Mouse (Mus musculus) CD8-positive naive resting alpha-beta T cell, adult 2 months (primary cell): ENCODE measurements at regions not wholly inside any gene's neighbourhood (a gene's known extent, or its start where the extent isn't known, plus 50 kb on each side); places are given as distances from the start of the nearest gene placed in this dataset.

ENCODE experiments used
- DNase-seq, 2 experiments: peaks; one replicate each; pipeline ENCODE4 v3.0.0; 2022; ENCODE audit warnings: low read depth in 2 of 2, low spot score in 2 of 2

DNA sequence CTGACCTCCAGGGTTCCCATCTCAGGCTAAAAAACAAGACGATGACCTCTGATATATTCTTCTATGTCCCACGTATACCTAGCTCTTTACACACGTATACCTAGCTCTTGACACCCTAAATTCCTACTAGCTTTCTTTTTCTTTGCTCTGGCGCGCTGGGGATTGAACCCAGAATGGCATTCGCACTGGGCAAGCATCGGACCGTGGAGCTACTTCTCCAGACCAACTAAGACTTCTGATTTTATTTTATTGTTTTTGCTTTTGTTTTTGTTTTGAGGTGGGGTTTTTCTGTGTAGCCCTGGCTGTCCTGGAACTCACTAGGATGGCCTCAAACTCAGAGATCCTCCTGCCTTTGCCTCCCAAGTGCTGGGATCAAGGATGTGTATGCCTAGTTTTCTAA, 112.8 kb upstream of the Cpm start:
- no peak for DNase-seq

DNA sequence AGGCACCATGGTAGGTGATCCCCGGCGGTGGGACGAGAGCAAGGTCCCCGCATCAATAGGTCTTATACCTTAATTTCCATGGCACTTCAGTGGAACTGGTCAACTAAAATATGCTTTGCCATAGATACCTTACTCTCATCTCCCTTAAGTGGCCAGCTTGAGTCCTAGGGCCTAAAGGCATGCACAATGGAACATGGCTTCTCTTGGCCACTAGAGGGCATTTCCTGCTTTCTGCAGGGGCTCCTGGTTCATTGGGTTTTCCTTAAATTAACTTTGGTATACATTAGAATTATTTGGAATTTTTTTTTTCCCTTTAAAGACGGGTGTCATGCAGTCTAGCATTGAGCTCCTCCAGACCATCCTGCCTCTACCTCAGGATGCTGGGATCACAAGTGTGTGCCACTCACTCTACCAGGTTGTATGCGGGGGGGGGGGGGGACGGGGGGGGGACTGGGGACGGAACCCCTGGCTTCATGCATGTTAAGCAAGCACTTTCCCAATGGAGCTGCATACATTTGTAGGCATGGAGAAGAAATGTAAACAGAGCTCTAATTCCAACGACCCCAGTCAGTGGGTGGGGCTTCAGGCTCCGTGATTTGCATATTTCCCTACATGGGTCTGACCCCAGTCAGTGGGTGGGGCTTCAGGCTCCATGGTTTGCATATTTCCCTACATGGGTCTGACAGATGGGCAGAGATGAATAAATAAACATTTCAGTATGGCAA, 113.4 kb upstream of the Cpm start:
- peak in 1 of 2 experiments; percentile 6 for DNase-seq

DNA sequence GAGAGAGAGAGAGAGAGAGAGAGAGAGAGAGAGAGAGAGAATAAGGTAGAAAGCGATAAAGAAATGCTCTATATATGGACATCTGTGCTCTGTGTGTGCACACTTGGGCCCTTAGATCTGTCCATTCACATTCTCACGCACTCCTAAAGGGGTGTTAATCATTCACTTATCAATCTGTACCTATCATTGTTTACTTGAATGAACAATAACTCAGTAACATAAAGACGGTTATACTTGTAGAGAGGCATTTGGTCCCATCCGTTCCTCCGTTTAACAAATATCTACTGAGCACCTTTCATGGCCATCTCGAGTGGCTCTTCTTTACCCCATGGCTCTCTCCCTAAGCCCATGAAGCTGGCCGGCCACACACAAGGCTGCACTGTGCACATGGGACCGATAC, 114.3 kb upstream of the Cpm start:
- DNase-seq, result no peak

DNA sequence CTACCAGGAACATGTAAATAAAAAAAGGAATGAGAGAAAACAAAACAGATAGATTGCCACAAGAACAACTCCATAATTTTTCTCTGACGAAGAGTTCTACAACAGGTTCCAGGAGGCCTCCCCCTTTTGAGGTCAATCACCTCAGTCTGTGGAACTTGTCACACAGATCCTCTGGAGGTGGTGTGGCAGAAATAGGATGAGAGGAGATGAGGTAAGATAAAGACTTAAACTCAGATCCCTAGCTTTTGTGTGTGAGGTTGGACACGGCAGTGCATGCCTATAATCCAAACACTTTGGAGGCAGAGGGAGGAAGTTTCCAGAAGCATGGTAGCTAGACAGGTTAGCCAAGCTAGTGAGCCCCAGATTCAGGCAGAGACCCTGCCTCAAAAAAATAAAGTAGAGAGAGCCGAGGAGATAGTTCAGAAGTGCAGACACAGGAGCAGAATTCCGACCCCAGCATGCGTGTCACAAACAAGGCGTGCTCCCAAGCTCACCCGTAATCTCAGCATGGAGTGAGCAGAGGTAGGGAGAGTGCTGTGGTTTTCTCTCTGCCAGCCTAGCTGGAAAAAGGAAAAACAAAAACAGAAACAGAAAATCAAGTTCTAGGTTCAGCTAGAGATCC, 115.3 kb upstream of the Cpm start:
- DNase-seq, result no peak

DNA sequence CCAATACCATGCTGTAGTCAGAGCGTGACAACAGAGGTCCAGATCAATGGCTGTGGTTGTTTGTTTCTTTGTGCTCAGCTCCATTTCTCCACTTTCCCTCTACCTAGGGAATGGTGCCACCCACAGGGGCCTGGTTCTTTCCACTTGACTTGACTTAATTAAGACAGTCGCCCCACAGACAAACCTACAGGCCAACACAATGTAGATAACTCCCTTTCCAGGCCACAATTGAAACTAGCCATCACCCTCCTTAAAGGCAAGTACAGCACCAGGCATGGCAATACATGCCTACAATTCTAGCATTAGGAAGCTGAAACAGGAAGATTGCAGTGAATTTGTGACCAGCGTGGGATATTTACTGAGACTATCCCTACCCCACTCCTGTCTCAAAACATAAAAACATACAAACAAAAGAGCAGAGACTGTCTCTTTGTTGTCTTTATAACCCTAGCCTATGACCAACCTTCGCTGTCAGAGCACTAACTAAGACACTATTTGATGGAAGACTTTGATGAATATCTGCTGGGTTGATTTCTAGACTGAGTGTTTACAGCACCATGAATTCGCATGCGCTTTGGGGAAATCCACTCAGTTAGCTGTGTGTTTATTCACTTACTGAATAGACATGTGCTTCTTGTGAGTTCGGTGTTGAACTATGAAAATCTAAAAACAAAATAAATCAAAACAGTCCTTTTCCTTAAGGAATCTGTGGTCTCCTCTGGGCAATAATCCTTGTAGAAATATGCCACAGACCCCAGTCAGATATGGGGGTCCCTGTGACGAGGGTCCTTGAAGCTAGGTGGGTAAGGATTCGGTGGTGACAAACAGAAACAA, 116.7 kb upstream of the Cpm start:
- no peak for DNase-seq

DNA sequence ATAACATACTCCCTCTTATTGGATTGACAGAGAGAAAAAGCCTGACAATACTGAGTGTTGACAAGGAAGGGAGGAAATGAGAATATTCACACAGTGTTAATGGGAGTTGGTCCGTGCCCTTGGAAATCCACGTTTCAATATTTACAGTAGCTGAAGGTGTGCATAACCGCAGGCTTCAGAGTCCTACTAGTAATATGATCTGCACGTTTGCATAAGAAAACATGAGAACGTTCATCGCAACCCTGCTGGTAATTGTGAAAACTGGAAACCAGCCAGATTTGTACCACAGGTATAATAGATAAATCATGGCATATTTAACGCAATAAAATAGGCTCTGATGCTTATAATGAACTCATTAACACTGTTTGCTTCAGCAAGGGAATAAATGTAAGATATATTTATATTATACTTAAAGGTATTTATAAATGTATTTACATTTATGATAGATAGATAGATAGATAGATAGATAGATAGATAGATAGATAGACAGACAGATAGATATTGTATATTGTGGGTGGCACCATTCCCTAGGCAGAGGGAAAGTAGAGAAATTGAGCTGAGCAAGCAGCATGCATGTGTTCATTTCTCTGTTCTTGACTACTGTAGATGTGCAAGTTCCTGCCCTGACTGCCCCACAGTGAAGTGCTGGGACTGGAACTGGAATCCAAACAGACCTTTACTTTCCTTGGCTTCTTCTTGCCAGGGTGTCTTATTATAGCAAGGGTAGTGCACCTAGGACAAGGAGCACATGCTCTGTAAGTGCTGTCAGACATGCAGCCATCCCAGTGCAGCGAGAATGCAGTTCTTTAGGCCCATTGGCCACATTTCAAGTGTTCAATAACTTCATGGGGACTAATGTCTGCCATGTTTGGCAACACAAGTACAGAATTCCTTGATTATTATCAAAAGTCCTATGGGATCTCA, 117.6 kb upstream of the Cpm start:
- DNase-seq, result no peak

DNA sequence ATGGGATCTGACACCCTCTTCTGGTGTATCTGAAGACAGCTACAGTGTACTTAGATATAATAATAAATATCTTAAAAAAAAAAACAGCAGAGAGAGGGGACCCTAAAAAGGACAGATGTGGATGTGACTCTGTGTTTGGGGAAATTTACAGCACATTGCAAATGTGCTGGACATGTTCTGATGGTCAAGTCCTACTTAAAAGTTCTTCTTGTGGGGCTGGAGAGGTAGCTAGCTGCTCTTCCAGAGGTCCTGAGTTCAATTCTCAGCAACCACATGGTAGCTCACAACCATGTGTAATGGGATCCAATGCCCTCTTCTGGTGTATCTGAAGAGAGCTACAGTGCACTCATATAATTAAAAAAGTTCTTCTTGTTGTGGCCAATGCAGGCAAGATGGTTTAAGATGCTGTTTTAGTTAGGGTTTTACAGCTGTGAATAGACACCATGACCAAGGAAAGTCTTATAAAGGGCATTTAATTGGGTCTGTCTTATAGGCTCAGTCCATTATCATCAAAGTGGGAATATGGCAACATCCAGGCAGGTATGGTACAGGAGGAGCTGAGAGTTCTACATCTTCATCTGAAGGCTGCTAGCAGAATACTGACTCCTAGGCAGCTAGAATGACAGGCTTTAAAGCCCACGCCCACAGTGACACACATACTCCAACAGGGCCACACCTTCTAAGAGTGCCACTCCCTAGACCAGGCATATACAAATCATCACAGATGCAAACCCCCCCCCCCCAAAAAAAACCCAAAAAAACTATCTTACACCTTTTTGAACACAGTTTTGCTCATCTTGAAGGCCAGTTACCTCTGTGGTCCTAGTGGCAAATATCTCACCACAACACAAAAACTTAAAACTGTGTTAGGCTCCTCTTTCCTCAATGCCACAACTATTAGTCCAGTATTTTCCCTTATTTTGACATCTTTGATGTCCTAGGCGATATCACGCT, 118.5 kb upstream of the Cpm start:
- no peak for DNase-seq

DNA sequence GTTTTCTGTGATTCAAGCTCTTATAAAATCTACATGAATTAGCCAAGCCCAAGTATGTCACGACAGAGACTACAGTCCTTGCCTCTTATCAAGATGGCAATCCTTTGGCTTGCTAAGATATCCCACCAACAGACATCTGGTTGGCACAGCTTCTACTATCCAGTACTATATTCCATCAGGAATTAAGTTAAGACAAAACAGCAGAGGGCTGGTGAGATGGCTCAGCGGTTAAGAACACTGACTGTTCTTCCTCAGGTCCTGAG, 119.1 kb upstream of the Cpm start:
- DNase-seq, result no peak

DNA sequence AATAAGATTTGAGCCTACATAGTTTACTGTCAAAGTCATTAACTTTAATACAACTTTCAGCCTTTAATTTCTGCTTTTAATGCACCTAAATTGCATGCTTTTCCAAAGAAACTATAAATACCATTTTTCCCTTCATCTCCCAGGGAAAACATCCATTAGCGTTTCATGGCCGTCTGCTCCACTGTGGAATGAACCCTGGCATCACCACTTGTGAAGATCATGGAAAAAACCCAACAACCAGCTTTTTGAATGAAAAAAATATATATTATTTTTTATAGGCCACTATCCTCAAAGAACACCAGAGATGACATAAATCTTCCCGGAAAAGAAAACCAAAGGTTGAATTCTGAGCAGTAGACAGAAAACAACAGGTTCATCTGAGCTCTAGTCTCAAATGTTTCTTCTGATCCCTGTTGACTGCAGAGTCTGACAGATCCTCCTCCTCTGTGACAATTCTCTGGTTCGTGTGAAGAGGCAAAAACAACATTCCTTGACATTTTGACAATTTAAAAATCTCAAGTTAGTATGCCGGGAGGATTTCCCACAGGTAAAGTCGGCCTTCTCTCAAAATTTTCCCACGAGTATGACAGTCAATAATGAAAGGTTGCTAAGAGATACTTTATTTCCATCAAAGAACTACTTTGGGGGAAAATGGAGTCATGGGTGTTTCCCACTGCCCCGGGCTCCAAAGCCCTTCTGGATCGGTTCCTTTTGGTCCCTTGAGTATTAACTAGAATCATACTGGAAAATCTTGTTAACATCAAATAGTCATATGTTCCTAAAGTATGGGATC, 119.7 kb upstream of the Cpm start:
- no peak for DNase-seq

DNA sequence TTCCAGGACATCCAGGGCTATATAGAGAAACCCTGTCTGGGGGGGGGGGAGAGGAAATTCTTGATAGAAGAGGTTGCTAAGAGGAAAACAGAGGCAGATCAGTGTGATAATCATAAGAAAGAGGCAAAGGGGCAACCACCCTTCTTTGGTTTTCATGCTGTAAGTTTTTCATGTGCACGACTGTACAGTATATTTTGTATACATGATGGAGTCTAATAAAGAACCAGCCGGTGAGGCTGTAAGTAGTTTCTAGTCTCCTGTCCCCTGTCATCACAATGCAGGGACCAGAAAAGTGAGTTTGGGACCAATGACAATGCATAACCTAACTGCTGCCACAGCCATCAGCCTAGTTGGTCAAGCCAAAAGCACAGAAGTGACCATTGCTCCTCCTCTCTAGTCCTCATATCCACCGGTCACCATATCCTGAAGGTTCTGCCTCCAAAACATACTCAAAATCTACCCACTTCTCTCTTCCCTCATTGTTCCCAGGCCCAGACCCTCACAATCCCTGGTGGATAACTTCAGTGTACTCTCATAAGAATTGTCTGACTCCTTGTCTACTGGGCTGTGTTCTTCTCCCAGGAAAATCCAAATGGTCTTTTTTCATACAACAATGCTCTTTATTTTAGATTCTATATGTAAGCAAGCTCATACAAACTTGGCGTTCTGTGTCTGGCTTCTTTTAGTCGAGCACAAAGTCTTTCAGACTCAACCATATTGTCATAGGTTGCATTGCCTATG, 122.9 kb upstream of the Cpm start:
- no peak for DNase-seq

DNA sequence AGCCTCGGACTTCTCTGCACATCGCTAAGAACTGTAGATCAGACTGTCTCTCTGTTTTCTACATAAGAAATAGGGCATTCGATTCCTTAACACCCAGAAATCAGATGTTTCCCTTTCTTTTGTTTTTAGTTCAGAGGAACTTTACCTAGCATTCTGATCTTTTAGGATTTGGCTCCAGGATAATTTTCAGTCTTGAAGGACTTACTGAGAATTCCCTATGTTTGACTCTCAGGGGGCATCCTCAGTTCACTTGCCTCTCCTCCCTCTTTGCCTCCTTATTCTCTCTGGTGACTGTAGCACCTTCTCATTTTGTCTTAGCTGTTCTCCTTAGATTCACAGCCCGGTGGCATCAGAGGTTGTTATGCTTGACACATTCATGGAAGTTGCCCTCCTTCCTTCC, 123.8 kb upstream of the Cpm start:
- no peak for DNase-seq

DNA sequence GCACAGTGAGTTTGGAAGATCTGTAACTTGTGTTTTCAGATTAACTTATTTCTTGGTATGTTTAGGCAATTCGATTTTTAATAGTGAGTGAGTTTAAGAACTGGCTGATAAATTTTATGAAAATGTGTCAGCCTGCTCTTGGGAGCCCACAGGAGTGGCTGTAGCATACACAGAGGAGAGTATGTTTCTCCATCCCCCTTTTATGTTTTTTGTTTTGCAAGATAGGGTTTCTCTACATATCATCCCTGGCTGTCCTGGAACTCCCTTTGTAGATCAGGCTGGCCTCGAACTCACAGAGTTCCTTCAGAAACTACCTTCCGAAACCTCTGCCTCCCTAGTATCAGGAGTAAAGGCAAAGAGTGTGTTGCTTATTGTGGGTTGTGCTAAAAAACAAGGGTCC, 124.2 kb upstream of the Cpm start:
- no peak for DNase-seq

DNA sequence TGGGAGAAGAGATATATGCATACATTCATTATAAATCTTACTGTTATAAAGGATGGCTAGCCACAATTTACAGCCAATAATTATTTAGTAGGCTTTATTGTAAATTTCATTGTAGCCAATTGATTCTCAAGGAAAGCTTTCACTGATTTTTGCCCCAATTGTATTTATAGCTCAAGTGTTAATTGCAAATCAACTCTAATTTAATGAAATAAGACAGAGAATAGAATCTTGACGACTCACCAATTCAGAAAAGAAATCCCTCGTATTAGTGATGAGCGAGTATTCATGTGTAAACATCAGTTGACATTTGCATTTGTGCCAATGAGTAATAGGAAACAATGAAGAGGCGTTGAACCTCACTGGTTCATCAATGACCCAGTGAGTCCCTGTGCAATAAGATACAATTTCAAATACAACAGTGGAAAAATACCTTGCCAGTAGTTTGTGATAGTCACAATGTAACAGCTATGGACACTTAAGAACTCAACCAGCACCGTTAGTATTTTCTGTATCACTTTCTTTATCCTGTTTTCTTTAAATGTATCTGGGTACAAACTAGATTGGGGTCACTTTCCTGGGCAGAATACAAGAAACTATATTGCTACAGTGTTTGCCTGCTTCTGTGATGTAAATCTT, 124.6 kb upstream of the Cpsf6 start:
- no peak for DNase-seq

DNA sequence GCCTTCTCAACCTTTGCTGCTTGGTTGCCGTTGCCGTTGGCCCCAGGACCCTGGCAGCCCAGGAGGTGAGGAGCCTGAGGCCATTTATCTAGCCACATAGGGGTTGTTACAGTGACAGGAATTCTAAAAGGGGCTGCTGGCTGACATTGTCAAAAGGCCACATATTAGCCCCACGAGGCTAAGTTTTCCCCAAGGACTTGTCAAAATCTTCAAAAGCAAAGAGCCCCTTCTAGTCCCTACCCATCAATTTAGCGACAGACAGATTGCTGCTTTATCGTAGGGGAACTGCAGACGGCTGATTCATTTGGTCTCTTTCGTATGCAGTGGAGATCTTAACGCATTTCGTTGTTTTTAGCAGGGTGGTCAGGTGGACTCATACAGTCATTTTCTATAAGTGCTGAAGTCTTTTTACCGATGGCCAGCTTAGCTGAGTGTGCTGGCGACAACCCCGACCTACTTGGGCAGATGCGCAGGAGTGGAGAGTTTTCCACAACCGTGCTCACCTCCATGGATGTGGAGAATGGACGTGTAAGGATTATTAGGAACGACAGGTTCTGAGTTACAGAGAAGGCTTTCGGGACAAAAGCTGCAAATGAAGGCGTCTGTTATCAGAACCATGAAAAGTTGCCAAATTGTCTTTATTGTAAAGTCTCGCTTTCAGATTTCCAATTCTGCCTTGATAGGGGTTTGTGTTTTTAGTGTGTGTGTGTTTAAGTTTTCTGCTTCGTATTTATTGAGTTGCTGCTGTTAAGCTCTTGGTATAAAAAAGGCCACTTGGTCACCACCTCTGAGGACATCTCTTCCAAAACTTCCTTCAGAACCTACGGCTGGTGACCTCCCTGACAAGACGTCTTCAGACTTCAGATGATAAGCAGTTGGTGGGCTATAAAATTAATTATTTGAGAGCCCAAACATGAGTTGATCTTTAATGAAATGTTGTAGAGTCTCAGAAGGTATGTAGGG, 123.7 kb upstream of the Cpsf6 start:
- DNase-seq, result no peak

DNA sequence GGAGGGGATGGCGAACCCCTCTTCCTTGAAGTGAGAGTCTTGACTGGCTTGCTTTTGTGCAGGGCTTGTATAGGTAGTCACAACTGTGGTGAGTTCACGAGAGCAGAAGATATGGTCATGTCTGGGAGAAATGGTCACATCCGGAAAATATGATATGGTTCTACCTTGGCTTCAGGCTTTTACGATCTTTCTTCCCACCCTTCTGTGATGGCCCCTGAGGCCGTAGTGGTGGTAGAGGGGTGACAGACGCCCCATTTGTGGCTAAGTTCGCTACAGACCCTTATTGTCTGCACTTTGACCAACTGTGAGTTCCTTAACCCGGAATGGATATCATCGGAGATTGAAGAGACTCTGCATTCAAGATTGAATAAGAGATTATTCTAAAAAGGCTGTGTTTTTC, 122.9 kb upstream of the Cpsf6 start:
- DNase-seq, result no peak

DNA sequence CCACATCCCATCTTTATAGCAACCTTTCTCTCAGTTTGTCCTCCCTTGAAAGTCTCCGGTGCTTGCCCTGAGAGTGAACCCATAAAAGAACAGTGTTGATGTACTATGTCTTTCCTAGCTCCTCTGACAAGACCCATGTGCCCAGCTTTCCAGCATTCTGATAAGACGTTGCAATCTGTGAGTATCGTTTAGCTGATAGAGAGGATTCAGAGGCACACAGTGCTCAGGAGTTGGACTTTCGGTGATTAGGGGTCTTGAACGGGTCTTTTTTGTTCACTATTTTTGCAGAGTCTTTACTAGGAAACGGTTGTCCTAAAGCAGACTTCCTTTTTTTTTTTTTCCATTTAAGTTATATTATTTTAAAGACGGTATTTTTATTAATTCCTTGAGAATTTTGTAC, 122.3 kb upstream of the Cpsf6 start:
- no peak for DNase-seq

DNA sequence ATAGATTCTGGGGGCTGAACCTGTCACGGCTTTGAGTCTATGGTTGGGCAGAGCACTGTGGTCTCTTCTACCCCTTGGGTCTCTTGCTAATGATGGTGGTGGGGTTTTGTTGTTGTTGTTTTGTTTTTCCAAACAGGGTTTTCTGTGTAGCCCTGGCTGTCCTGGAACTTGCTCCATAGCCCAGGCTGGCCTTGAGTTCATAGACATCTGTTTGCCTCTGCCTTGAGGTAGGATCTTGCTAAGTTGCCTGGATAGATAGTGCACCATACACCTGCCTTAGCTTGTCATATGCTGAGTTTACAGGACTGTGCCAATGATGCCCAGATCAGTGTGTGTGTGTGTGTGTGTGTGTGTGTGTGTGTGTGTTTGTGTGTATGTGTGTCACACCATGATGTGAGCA, 121.6 kb upstream of the Cpsf6 start:
- no peak for DNase-seq
